Mouse (Mus musculus) liver, postnatal 0 days (tissue): ENCODE measurements around the gene Treh. TPM values are rescaled to one million over a fixed set of nuclear protein-coding genes. Genes with fewer than 3 reads are reported as not detected.

Source experiments
- ATAC-seq: fragments of 200-750 bp; cut with Nextera tagmentation; 2 replicates; pipeline ENCODE4 v1.8.0; 2017; ENCODE audit warnings: mild to moderate bottlenecking, moderate library complexity
- DNase-seq: peaks from one replicate; pipeline ENCODE4 v3.0.0-alpha.2; 2016
- H3K27ac ChIP-seq: fragments of 300-500 bp; sonication (generic); 2 replicates; pipeline ENCODE4 v1.5.1; 2014; ENCODE audit warnings: antibody characterized with exemption, moderate library complexity, mild to moderate bottlenecking, low read depth
- H3K27me3 ChIP-seq: fragments of 300-500 bp; sonication (generic); 2 replicates; pipeline ENCODE4 v1.6.1; 2014; ENCODE audit warnings: low read length, control low read depth, mixed read lengths; ENCODE audit not compliant: insufficient read depth
- H3K36me3 ChIP-seq: fragments of 300-500 bp; sonication (generic); replicated peaks from 2 replicates; pipeline ENCODE4 v1.6.1; 2014; ENCODE audit warnings: mild to moderate bottlenecking, control low read depth, low read length, moderate library complexity, mixed read lengths; ENCODE audit not compliant: insufficient read depth
- H3K4me1 ChIP-seq: fragments of 300-500 bp; sonication (generic); 2 replicates; pipeline ENCODE4 v1.6.1; 2014; ENCODE audit warnings: antibody characterized with exemption, mild to moderate bottlenecking, control low read depth; ENCODE audit not compliant: insufficient read depth
- H3K4me2 ChIP-seq: fragments of 300-500 bp; sonication (generic); 2 replicates; pipeline ENCODE4 v1.6.1; 2014; ENCODE audit warnings: low read depth, mild to moderate bottlenecking, low read length, moderate library complexity, mixed read lengths
- H3K4me3 ChIP-seq: fragments of 300-500 bp; sonication (generic); 2 replicates; pipeline ENCODE4 v1.5.1; 2014; ENCODE audit warnings: low read depth, low read length
- H3K9ac ChIP-seq: fragments of 300-500 bp; sonication (generic); replicated peaks from 2 replicates; pipeline ENCODE4 v1.6.1; 2014; ENCODE audit warnings: mild to moderate bottlenecking, moderate library complexity
- H3K9me3 ChIP-seq: fragments of 300-500 bp; sonication (generic); 2 replicates; pipeline ENCODE4 v1.6.1; 2016; ENCODE audit warnings: mild to moderate bottlenecking, control low read depth, low read length, mixed read lengths
- CTCF ChIP-seq: sonication (generic); IDR thresholded peaks from 2 replicates; pipeline ENCODE4 v1.5.1; 2016; ENCODE audit warnings: antibody characterized with exemption, low read depth
- EP300 ChIP-seq: IDR thresholded peaks from 2 replicates; pipeline ENCODE4 v1.6.1; 2016; ENCODE audit warnings: antibody characterized with exemption, low read depth, mild to moderate bottlenecking
- WGBS: fragments of 180-500 bp; shearing (Covaris S2); extraction: QIAGEN DNeasy Blood & Tissue Kit; methylation state at CpG from one replicate; pipeline ENCODE4 v1.1.7; 2014; ENCODE audit not compliant: insufficient replicate concordance; 5-methylcytosine and 5-hydroxymethylcytosine counted together
- polyA plus RNA-seq: library from polyadenylated mRNA; unstranded; fragments of >200 nt; fragmentation: Nextera tagmentation; extraction: Ambion mirVana; gene quantifications from 2 replicates; pipeline ENCODE4 v1.2.1, GENCODE M21; 2015

Treh gene
- polyA plus RNA-seq, 1 experiment from 2014 or later: 0.94 TPM

DNA sequence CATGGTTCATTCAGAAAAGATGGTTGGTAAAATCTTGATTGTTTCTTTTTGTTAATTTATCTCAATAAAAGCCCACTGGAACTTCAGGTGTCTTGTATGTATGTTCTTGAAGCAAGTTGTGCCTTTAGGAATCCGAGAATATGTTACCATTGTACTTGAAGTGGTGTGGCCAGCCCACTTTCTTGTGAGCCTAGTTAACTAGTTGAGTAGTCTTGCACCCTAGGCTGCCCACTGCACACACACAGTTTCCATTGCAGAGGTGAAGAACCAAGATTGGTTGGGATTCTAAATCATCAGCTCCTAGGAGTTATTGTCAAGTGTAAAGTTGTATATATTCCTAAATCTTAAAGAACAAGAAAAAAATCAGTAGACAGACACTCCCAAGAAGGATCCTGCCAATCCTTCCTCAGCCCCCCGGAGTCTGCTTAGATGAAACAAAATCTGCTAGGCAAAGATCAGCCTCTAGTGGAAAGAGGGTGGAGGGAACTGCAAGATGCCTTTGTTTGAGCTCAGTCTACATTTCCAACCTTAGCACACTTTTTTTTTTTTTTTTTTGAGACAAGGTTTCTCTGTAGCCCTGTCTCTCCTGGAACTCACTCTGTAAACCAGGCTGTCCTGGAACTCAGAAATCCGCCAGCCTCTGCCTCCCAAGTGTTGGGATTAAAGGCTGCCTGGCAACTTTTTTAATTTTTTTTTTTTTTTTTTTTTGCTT is 32.2 kb upstream of the Treh start:
- no peak for TF ChIP-seq EP300
- no peak for TF ChIP-seq CTCF
- no peak overlapping the region for H3K4me2 ChIP-seq
- no peak overlapping the region for H3K9ac ChIP-seq
- H3K4me1 ChIP-seq: no peaks in the 10 kb centered on the region
- H3K36me3 ChIP-seq: peaks cover 32% of the 10 kb centered on the region
- 95% methylated on average over 3 of the region's 3 CpGs for WGBS
- H3K27me3 ChIP-seq: no peaks in the 10 kb centered on the region
- H3K9me3 ChIP-seq: no peaks in the 10 kb centered on the region
- peak overlapping the region; percentile 11; the same call in 1 of the 2 replicates for H3K27ac ChIP-seq
- DNase-seq (no peak), ATAC-seq (no peak)
- no peak overlapping the region for H3K4me3 ChIP-seq

DNA sequence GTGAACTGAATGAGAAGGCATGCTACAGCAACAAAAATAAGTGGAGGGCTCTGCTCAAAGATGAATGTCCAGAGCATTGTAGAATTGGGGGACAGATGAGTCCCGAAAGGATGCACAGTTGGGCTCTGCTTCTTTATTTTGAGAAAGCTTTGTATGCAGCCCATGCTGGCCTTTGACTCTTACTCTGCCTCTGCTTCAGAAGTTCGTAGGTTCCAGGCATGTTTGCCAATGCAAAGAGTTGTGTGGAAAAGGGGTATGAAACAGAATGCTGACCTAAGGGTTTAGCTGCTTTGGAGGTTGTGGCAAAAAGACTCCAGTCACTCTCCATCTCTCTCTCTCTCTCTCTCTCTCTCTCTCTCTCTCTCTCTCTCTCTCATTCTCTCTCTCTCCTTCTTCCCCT is 31.4 kb upstream of the Treh start:
- H3K4me1 ChIP-seq: 0 out of 2 replicates have a peak, but pooled peaks cover 5% of the 10 kb centered on the region
- H3K9me3 ChIP-seq: no peaks in the 10 kb centered on the region
- no peak overlapping the region for H3K9ac ChIP-seq
- H3K36me3 ChIP-seq: peaks cover 24% of the 10 kb centered on the region
- WGBS: 86% methylated on average over 2 of the region's 2 CpGs
- DNase-seq (no peak), ATAC-seq (no peak)
- TF ChIP-seq CTCF (no peak), EP300 (no peak)
- H3K27ac ChIP-seq: no peak overlapping the region
- no peak overlapping the region for H3K4me3 ChIP-seq
- H3K4me2 ChIP-seq: no peak overlapping the region
- no peaks in the 10 kb centered on the region for H3K27me3 ChIP-seq

DNA sequence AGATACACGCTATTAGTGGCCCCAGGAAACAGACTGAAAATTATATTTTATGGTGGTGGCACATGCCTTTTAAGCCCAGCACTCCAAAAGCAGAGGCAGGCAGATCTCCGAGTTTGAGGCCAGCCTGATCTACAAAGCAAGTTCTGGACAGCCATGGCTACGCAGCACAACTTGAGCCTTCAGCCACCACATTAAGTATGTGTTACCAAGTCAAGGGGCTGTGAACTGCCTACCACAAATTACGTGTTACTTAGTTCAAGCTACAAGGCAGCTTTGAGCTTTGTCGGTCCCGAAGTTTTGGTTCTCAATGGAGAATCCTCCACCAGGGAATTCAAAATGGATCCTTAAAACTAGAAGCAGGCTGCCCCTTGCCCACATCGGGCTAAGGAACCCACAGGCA is 29.9 kb upstream of the Treh start:
- WGBS: 88% methylated on average over 7 of the region's 7 CpGs
- no peak for ATAC-seq

DNA sequence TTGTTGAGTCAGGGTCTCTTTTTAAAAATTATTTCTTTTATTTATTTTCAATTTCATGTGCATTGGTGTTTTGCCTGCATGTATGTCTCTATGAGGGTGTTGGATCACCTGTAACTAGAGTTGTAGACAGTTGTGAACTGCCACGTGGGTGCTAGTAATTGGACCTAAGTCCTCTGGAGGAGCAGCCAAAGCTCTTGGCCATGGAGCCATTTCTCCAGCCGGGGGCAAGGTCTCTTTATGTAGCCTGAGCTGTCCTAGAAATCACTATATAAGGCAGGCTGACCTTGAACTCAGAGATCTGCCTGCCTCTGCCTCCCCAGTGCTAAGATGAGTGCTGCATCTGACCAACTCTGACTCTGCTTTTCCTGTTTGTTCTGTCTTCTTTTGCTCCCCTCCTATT is 28.8 kb upstream of the Treh start:
- H3K9me3 ChIP-seq: no peaks in the 10 kb centered on the region
- DNase-seq (no peak), ATAC-seq (no peak)
- H3K4me1 ChIP-seq: 0 out of 2 replicates have a peak, but pooled peaks cover 5% of the 10 kb centered on the region
- H3K4me3 ChIP-seq: no peak overlapping the region
- TF ChIP-seq CTCF: no peak
- no peak for TF ChIP-seq EP300
- no peak overlapping the region for H3K9ac ChIP-seq
- H3K27me3 ChIP-seq: no peaks in the 10 kb centered on the region
- no peak overlapping the region for H3K27ac ChIP-seq
- 74% methylated on average over 2 of the region's 2 CpGs for WGBS
- no peak overlapping the region for H3K4me2 ChIP-seq
- H3K36me3 ChIP-seq: 0 out of 2 replicates have a peak, but pooled peaks cover 4% of the 10 kb centered on the region

More for the DNA sequence above, 29.9 kb upstream of the Treh start:
- no peak for TF ChIP-seq CTCF
- no peak for TF ChIP-seq EP300
- Histone ChIP-seq H3K27me3 (no peaks in the 10 kb centered on the region), H3K9me3 (no peaks in the 10 kb centered on the region), H3K27ac (no peak overlapping the region), H3K4me2 (no peak overlapping the region), H3K9ac (no peak overlapping the region), H3K4me3 (no peak overlapping the region), H3K36me3 (peaks cover 11% of the 10 kb centered on the region), H3K4me1 (0 out of 2 replicates have a peak, but pooled peaks cover 5% of the 10 kb centered on the region)
- no peak for DNase-seq

DNA sequence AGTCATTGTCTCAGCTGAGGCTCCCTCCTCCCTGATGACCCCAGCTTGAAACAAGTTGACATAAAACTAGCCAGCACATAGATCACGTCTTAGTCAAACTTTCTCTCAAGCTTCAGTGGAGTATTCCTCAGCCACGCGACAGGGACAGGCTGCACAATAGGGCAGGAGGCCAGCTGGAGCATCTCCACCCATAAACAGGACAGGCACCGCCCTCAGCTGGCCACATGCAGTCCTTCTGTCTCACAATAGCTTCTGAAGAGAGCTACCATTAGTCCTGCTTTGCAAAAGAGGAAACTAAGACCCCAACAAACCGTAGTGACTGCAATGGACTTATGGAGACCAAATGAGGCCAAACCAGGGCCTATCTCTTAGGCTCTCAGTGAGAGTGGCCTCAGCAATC is 27.6 kb upstream of the Treh start:
- Histone ChIP-seq H3K4me3 (no peak overlapping the region), H3K4me2 (peak overlapping the region; percentile 48; the same call in 1 of the 2 replicates), H3K4me1 (0 out of 2 replicates have a peak, but pooled peaks cover 5% of the 10 kb centered on the region), H3K27me3 (no peaks in the 10 kb centered on the region), H3K36me3 (0 out of 2 replicates have a peak, but pooled peaks cover 4% of the 10 kb centered on the region), H3K27ac (no peak overlapping the region; the same call in 1 of the 2 replicates), H3K9ac (no peak overlapping the region), H3K9me3 (no peaks in the 10 kb centered on the region)
- DNase-seq (no peak), ATAC-seq (no peak)
- no peak for TF ChIP-seq EP300
- 0 out of 2 replicates have a peak, but pooled peaks have one; percentile 18 for TF ChIP-seq CTCF
- WGBS: 50% methylated on average over 5 of the region's 5 CpGs

DNA sequence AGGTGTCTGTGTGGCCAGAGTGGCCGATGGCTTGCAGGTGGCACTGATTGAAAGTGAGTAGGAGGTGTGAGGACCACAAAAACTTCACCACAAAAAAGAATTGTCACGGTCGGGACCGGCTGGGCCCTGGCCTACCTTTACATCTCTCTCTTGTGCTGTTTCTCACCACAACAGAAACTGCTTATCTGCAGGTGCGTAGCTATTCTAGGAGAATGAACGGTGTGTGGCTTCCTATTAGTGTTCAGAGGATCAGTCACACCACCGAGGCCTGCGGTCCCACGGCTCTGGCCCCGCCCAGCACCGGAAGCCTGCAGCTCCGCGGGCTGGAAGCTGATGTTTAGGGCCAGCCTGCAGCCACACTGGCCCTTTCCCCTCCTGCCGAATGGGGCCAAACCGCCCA is 27.1 kb upstream of the Treh start:
- TF ChIP-seq EP300: no peak
- no peak for TF ChIP-seq CTCF
- Histone ChIP-seq H3K27ac (peak overlapping the region; percentile 29; the same call in 1 of the 2 replicates), H3K36me3 (no peaks in the 10 kb centered on the region), H3K9ac (no peak overlapping the region), H3K9me3 (no peaks in the 10 kb centered on the region), H3K27me3 (no peaks in the 10 kb centered on the region), H3K4me2 (peak overlapping the region; percentile 48), H3K4me3 (no peak overlapping the region), H3K4me1 (0 out of 2 replicates have a peak, but pooled peaks cover 5% of the 10 kb centered on the region)
- DNase-seq: peak; percentile 56
- 33% methylated on average over 15 of the region's 15 CpGs for WGBS
- 0 out of 2 replicates have a peak, but pooled peaks have one; percentile 38 for ATAC-seq
